Mouse (Mus musculus) cerebellum, postnatal 4 days (tissue): ENCODE data around the gene Ccdc92b.
A peak's percentile ranks its signal among the peaks of the same experiment; 100 is the strongest.
"Not testable (repeated sequence)": the region's sequence is repeated elsewhere in the genome, so short reads cannot be mapped to it uniquely, and the experiment has no call there.

Experiments
- DNase-seq, 2 experiments: peaks; one replicate each; pipeline ENCODE4 v3.0.0; 2022; ENCODE audit warnings: low spot score in 2 of 2, mixed read lengths in 1 of 2

Gene Ccdc92b

DNA sequence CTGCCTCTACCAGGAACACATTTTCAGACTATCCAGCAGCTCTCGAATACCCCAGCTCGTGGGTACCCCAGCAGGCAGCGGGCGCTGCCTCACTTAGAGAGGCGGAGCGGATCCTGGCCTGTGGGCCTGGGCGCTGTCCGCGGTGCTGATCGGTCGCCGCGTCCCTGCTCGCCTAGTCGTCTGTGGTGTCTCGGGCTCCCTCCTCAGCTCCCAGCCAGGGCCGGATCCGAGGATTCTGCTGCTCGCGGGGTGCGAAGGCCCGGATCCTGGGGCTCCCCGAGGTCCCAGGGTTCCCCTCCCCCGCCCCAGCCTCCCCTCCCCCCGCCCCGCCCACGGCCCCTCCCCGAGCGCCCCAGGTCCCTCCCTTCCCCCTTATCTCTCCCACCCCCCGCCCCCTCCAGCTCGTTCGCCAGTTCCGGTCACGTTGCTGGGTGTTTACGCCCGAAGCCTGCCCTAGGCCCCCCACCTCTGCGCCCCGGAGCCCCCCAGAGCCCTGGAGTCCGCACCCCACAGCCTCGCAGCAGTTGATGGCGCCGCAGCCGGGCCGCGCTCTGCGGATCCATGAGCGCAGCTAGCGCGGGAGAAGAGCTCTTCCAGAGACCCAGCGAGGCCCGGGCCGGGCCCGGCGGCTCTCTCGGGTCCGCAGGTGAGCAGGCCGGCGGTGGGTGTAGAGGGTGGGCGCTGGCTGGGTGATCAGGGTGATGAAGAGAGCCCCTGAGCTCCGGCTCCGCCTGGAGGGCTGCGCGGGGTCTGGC is at the start of gene Ccdc92b:
Gene Ccdc92b (plus strand): TSS at position 405 of the 755 bp plus-strand sequence.
- peak; percentile 56 to 68 for DNase-seq

DNA sequence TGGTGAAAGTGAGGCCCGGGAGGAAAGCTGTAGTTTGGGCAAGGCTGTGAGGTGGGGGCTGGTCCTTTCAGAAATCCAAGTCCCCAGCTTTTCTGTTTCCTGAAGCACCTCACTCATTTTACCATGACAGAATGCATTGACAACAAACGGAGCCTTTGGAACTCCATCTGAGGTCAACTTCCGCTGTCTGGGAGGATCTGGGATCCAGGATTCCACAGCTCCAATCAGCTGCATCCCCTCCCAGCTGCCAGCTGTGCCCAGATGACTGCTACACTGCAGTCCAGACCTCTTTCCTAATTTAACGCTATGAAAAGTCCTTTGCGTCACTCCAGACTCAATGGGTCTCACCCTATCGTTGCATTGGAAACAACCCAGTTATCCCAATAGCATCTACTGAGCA is 49.7 kb upstream of the Ccdc92b start:
- DNase-seq, result no peak

DNA sequence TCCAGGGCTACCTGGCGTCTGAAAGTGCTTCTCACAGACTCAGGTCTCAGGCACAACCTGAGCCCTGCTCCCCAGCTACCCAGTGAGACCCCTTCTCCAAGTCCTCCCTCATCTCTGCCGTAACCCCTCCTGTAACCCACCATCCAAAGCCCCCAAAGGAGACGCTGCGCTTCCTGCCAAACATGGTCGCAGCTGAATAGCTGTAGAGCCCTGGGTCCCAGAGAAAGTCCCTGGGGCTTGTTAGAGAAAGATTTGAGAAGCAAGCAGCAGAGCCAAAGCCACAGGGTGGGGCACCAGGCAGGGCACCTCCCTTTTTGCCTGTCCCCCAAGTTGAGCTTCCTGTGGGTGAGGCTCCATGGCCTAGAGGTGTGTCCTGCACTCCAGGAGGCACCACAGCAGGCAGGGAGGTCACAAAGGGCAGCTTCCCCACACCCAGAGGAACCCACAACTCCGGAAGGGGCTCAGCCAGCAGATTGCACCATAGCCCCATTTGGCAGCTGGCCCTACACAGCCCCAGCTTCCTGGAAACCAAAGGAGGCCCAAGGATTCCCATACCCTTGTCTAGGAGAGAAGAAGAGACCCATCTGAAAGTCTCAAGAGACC is 46.8 kb upstream of the Ccdc92b start:
- no peak for DNase-seq

DNA sequence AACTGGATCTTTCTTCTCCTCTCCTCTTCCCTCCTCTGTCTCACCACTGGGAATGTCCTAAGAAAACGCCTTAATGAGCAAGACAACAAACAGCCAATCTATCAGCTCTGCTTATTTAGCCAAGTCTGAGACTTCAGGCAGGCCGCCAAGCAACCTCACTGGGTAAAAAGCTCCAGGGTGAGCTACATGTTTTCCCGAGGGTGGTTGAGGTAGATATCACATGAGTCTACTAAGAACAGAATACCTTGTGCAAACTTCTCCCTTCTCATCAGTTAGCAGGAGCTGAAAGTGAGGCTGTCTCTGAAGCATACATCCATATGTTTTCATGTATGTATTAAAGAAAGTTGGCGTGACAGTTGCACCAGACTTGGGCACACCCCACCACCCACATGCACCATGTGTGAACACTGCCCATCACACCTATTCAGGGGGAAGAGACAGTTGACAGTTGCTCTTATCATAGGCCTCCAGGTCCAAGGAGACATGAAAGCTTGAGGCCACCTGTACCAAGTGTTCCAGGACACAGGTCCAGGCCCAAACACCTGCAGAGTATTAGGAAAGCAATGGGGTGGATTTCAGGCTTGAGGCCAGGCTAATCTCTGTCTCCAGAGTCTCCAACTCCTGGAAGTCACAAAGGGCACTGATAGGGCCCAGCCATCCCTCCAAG is 44.5 kb upstream of the Ccdc92b start:
- no peak for DNase-seq

DNA sequence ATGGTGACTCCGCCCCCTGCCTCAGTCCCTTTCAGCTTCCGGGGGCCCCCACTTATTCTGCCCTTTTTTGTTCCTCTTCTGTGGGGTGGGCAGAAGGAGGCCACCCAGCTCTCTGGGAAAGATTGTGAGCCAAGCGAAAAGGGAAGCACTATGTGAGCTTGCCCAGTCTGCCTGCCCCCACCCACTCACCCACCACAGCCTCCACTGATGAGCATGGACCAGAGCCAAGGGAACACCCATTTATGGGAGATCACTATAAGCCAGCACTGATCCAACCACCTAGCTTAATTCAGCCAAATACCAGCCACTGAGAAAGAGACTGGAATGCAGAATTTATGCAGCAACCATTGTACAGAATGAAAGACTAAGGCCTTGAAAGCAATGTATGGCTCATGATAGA is 43.5 kb upstream of the Ccdc92b start:
- no peak for DNase-seq

DNA sequence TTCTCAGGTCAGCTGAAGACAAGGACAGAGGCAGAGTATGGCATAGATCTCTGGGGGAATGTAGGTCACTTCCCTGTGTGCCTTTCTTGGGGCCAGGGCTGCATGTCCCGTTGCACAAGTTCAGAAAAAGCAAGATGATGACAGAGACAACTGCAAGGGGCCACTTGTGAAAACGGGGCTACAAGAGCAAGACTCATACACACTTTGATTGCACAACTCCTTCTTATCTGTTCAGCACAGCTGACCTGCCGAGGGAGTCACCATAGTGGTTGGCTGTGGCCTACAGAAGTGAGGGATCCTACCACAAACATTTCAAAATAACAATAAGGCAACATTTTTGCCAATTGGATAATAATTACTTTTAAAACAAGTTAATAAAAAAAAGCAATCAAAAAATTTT is 42.3 kb upstream of the Ccdc92b start:
- DNase-seq, result no peak

DNA sequence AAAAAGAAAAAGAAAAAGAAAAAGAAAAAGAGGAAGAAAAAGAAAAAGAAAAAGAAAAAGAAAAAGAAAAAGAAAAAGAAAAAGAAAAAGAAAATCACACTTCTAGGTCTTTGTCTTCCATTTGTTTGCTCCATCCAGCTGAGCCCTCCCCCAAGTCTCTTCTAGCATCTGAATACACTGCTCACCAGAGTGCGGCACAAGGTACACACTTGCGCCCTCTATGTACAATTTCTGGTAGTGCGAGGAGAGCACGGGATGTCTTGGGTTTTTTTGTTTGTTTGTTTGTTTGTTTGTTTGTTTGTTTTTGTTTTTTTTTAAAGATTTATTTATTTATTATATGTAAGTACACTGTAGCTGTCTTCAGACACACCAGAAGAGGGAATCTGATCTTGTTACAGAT is 38.1 kb upstream of the Ccdc92b start:
- not testable (repeated sequence) for DNase-seq

DNA sequence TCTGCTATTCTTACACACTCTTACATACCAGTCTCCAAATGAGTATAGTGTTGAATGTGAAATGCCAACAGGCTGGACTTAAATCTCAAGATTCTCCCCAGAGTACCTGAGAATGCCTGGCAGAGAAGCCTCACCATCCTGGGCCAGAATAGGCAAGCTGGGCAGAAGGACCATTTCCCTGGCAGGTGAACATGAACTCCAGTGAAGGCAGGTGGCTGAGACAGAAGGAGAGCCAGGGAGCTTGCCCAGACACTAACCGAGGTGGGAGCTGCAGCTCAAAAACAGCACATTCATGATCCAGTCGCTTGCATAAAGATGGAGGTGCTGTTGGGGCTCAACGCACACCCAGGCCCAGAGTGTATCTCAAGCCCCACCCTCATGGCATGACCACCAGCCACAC is 36.9 kb upstream of the Ccdc92b start:
- no peak for DNase-seq

DNA sequence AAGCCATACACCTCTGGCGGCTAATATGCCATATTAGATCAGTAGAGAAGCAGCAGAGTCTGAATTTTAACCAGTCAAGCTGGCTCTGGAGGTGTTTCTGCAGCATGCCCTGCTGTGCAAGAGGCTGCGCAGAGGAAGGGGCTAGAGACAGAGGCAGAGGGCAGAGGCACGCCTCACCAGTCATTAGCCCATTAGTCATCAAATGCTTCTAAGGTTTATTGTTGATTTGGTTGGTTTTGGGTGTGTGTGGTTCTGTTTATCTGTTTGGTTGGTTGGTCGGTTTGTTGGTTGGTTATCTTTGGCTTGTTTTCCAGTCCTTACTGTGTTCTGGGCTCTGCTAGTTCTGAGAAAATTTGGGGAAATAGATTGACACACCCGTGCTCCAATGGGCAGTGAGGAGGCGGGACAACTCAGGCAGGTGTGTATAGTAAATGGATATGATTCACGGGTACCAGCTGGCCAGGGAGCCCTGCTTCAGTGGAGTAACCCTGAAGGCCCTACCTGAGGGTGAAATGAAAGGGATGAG is 35.5 kb upstream of the Ccdc92b start:
- DNase-seq, result no peak

DNA sequence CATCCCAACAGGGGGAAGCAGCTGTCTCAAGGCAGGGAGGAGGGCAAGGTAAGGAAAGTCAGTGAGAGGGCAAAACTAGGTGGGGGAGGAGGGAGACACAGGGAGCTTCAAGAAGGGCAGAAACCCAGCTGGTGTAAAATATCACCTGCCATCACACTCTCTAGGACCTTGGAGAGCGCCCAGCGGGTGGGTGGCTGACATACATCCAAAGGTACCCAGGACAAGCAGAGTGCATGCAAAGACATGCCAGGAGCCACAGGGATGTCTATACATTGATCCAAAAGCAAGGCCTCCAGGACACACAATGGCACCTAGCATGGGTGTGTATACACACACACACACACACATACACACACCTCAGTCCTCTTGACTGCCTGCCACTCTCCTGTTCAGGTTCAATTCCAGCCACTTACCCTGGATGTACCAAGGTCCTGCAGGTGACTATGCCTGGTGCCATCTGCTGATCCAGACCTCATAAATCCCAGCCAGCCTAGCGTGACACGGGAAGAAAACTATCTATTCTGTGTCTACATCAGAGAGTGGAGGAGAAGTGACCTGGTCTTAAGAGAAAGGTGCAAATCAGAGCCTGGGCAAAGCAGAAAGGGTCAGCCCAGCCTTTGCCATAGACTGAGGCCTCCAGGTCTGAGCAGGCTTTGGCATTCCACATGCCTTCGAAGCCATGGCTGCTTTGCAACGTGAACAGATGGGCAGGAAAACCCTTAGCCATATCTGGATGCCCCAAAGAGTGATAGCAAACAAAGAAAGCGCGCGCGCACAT is 34.3 kb upstream of the Ccdc92b start:
- no peak for DNase-seq

DNA sequence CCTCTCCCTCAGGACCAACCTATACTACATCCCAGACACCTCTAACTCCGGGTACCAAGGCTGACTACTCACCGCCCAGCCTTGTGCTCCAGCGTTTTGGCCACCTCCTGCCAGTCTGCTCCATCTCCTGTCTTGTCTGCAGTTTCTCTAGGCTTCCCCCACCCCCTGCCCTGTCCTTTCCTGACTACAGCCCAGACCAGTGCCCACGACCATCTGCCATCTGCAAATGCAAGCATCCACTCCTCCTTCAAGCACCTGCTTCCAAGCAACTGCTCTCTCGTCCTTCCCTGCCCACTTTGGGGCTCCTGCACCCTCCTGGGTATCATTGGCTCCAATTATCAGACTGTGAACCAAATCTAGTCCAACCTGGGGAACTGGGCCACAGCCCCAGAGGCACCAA is 33.0 kb upstream of the Ccdc92b start:
- DNase-seq, result no peak

DNA sequence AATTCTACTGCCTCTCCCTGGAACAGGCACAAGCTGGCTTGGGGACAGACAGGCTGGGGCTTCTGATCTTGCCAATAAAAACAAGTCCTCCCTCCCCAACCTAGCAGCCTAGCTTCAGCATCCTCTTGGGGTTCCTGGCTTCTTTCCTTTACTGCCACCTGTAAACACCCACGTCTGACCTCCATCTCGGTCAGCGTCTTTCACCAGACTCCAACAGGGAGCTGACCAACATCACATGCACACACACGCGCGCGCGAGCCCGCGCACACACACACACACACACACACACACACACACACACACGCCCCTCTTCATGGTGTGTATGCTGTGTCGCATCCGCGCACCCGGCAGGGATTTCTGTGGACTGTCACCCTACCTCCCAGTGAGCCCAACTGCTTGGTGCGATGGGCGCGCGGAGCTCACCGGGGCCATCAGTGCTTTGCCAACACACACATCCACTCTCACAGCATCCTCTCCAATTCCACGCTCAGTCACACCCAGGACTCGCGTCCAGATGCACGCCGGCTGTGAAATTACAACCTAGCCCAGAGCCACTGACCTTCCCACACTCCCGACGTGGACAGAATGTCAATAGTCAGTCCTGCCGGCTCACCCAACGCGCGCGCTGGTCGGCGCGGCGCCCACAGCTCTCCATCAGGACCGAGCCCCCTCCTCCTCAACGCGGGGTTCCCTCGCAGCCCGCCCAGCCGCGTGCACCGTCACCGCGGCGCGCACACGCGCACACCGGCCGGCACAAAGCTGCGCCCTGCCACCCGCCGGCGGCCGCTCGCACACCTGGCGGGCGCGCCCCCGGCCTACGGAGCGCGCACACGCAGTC is 29.8 kb upstream of the Ccdc92b start:
- DNase-seq, result peak; percentile 37 to 59

DNA sequence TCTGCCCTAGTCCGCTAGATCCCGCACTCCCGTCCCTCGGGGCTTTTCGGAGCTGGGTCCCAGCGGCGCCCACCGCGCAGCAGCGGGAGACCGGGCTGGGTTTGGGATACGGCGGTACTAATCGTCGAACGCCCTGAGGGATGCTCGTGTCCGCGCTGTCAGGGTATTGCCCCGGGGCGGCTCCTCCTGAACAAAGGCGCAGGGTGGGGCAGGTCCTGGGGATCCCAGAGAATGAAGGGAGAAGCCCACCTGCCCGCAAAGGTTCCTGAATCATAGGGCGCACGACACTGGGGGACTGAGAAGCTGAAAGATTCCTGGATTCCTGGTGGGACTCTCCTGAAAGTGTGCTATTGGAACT is 29.2 kb upstream of the Ccdc92b start:
- no peak for DNase-seq

DNA sequence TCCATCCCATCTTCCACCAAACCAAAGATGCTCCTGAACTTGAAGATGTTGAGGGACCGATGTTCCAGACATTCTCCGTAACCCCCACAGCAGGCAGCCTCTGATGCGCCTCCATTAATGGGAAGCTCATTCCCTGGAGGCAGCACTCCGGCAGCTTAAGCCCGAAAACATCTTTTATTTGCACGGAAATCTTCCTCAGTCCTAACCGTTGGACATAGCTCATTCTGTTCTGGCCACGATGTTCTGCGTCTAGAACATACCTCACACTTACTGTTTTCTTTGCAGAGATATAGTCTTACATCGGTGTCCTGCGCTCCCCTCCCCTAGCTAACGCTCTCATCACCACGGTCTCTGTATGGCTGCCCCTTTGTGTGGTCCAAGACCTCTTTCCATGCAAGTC is 28.7 kb upstream of the Ccdc92b start:
- no peak for DNase-seq

DNA sequence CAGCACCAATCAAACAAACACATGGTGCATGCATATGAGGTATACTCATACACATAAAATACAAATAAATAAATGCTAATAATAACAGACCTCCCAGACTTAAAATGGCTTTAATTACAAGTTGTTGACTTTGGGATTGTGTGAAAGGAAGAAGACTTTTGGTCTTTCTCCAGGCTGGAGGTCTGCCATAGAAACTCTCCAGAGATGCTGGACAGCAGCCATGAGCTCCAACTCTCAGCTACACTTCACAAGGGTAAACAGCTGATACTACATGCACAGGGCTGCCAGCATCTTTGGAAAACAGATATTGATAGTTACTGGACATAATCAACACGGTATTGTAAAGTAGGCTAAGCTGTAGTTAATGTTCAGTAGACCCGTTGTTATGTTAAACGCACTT is 27.2 kb upstream of the Ccdc92b start:
- no peak for DNase-seq

DNA sequence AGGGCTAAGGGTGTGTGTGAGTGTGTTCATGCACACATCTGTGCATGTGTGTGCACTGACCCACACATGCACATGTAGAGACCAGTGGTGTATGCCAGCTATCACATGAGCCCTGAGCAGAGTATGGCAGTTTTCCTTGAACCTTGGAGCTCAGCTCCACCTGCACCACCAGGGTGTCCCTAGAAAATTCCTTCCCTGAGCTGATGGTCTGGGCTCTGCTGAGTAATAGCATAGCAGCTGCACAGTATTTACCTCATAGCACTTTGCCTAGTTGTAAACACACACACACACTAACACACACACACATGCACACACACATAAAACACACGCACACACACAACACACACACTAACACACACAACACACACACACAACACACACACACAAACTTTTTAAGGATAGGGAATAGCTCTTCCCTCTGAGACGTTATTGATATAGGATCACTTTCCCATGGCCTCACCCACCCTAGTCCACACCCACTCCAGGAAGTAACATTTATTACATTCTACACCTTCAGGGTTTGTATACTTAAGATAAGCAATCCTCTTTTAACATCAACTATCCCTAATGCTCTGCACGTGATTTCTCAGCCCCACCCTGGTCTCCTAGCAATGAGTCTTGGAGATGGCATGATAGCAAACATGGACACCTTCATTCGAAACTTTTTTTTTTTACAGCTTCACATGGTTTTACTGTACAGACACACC is 22.0 kb upstream of the Ccdc92b start:
- DNase-seq, result no peak

DNA sequence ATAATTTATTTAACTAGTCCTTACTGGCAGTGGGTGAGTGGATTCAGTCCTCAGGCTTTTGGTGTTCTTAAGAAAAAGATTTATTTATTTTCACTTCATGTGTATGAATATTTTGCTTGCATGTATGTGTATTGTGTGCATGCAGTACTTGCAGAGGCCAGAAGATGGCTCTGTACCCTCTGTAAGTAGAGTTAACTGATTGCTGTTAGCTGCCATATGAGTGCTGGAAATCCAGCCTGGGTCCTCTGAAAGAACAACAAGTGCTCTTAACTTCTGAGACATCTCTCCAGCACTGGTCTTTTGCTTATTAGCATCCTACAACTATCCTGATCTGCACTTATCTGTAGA is 21.4 kb upstream of the Ccdc92b start:
- no peak for DNase-seq

DNA sequence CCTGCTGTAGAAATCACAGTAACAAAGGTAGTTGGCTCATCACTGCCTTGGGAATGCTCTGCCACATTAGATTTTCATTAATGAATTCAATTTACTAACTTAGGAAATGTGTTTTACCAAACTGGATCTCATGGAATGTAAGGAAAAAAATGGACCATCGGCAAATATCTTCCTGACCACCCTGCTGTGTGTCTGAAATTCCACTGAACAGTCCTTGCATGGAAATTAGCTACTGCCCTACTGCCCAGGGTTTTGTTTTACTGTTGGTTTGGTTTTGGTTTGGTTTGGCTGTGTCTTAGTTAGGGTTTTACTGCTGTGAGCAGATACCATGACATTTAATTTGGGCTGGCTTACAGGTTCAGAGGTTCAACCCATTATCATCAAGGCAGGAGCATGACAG is 17.1 kb upstream of the Ccdc92b start:
- no peak for DNase-seq

DNA sequence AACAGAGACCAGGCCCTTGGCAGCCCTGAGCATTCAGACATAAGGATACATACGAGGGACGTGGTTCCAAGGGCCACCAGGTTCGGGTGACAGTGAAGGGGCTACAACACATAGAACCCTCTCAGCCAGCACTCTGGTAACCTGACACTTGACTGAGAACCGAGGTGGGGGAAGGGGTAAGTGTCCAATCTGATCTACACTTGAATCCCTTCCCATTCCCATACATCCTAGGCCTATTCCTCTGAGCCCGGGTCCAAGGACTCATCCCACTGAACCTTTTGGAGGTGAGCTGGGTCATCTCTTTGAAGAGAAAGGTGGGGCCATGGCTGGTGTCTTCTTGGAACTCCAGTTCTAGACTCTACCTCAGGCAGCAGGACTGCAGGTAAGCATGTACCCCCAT is 9.3 kb upstream of the Ccdc92b start:
- no peak for DNase-seq

DNA sequence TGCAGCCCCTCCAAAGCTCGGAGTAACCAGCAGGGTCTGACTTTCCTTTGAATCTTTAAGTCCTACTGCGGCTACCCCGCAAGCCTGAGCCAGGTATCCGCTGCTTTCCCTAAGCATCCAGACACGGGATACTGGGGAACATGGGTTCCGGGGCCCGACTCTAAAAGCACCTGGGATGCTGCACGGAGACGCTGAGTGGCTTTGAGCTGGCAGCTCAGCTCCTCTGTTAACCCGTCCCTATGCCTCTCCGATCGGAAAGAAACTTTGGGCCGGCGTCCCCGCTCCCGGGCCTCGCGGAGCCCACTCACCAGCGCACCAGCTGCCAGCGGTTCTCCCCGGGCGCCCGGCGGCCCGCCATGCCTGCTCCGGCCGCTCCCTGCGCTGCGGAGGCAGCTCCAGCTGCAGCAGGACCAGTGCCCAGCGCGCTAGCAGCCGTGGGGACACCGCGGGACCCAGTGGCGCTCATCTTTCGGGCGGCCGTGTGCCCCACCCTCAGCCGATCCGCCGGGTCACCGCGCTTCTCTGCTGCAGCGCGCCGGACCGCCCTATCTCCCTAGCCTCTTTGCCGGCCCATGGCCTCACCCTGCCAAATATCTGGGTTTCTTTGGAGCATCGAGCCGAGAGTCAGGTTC is 8.7 kb upstream of the Ccdc92b start, which contains the start of gene Rap1gap2:
Gene Rap1gap2 (minus strand): TSS at position 371 of the 632 bp plus-strand sequence.
- no peak for DNase-seq
